Mouse (Mus musculus) cerebellum, adult 18-20 months (tissue): Measurements from ENCODE around the gene Lsm11.
"Not testable (repeated sequence)": the region's sequence is repeated elsewhere in the genome, so short reads cannot be mapped to it uniquely, and the experiment has no call there.

ENCODE experiments used
- DNase-seq, 2 experiments: peaks; one replicate each; pipeline ENCODE4 v3.0.0; 2021

Gene Lsm11

GRCm38 (mm10) chr11:45881026-45881682 is 63.6 kb downstream of the Lsm11 start:
- DNase-seq, result peak; percentile 15 to 28

GRCm38 (mm10) chr11:45879366-45879765 is 65.4 kb downstream of the Lsm11 start:
- DNase-seq, result not testable (repeated sequence)
